ENCODE assay signal across 8 mouse cellular contexts in the genomic region with DNA sequence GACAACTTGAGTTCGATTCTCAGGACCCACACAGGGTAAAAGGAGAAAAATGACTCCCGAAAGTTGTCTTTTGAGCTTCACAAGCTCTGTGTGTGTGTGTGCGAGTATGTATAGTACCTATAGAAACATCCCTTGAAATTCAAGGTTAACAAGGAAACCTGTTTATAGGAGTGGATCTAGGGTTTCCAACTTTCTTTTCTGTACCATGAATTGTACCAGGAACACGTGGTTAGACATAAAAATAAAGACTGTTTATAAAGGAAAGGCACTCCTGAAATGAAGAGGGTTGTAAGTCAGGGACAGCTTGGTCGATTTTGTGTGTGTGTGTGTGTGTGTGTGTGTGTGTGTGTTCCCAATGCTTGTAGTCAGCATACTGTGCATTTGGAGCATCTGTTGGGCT. TPM values are rescaled to one million over a fixed set of nuclear protein-coding genes. Genes with fewer than 3 reads are reported as not detected.
DNase-seq lines count a peak whose midpoint lies in the region; ATAC-seq and TF ChIP-seq lines count a peak whose summit lies in the region.

No protein-coding gene starts in this region.

- H3K27ac ChIP-seq in spleen, adult 2 months (ENCODE audit: insufficient read depth, low read length): peak overlapping the region; percentile 25
- 0 out of 2 replicates have a peak overlapping the region, but pooled peaks have one; percentile 18 for H3K27ac ChIP-seq in liver, embryonic 12.5 days

- WGBS in spleen, adult 2 months: 16% methylated on average over 5 of the region's 5 CpGs
- 13% methylated on average over 5 of the region's 5 CpGs for WGBS in liver, embryonic 12.5 days (ENCODE audit: insufficient replicate concordance)

- H3K4me1 ChIP-seq in erythroblast, embryonic 14.5 days (ENCODE audit: control insufficient read depth): peaks cover 32% of the 10 kb centered on the region
- H3K4me1 ChIP-seq in spleen, adult 2 months (ENCODE audit: control insufficient read depth, insufficient read depth, insufficient read length): peaks cover 8% of the 10 kb centered on the region; the same call in 1 of the 2 replicates
- H3K4me1 ChIP-seq in liver, embryonic 12.5 days: peaks cover 23% of the 10 kb centered on the region

- H3K36me3 ChIP-seq in erythroblast, embryonic 14.5 days (ENCODE audit: control insufficient read depth): peaks cover 28% of the 10 kb centered on the region
- 0 out of 2 replicates have a peak, but pooled peaks cover 2% of the 10 kb centered on the region for H3K36me3 ChIP-seq in spleen, adult 2 months (ENCODE audit: control insufficient read depth, insufficient read depth, low read length)
- H3K36me3 ChIP-seq in liver, embryonic 12.5 days: peaks cover 26% of the 10 kb centered on the region

- no peak for DNase-seq in spleen, adult 2 months (ENCODE audit: low read depth in 1 of 2, low spot score in 2 of 2)
- no peak for DNase-seq in spleen, postnatal 10 days (ENCODE audit: low spot score in 2 of 2)
- DNase-seq in adrenal gland, postnatal 10 days: no peak
- DNase-seq in layer of hippocampus, postnatal 36 days: no peak
- DNase-seq in spleen, postnatal 36 days (ENCODE audit: low spot score in 2 of 2): no peak

- no peak for TF ChIP-seq CTCF in spleen, adult 2 months (IDR thresholded peaks at IDR 0.05; ENCODE audit: extremely low read depth, insufficient read depth, insufficient read length, insufficient replicate concordance)

- no peak for ATAC-seq in erythroblast, adult 5-6 weeks (replicated peaks; ENCODE audit: low FRiP score, poor library complexity, severe bottlenecking)
- no peak for ATAC-seq in liver, embryonic 12.5 days

- peak overlapping the region; percentile 66 for H3K4me3 ChIP-seq in erythroblast, embryonic 14.5 days (replicated peaks)
- peak overlapping the region; percentile 54 for H3K4me3 ChIP-seq in spleen, adult 2 months (ENCODE audit: extremely low read depth, insufficient read depth, insufficient read length)
- peak overlapping the region; percentile 85 for H3K4me3 ChIP-seq in liver, embryonic 12.5 days

- H3K27me3 ChIP-seq in erythroblast, embryonic 14.5 days (ENCODE audit: control insufficient read depth): peaks cover 30% of the 10 kb centered on the region
- H3K27me3 ChIP-seq in spleen, adult 2 months (ENCODE audit: control insufficient read depth, insufficient read depth, low read length): no peaks in the 10 kb centered on the region
- H3K27me3 ChIP-seq in liver, embryonic 12.5 days (replicated peaks): peaks cover 42% of the 10 kb centered on the region

- peak overlapping the region; percentile 82 for H3K9ac ChIP-seq in liver, embryonic 12.5 days

- H3K4me2 ChIP-seq in liver, embryonic 12.5 days: peak overlapping the region; percentile 87

- TF ChIP-seq POLR2A in spleen, adult 2 months (IDR thresholded peaks at IDR 0.05; ENCODE audit: low read depth, low read length): no peak

- H3K9me3 ChIP-seq in erythroblast, embryonic 14.5 days (ENCODE audit: control insufficient read depth, low read length): no peaks in the 10 kb centered on the region
- no peaks in the 10 kb centered on the region for H3K9me3 ChIP-seq in liver, embryonic 12.5 days (replicated peaks)

RNA-seq across cellular contexts. Expression of gene Mthfsd, which starts 0.5 kb away (rescaled TPM):
- polyA plus RNA-seq in erythroblast, embryonic 14.5 days (2012): 3.7 and 4.7 TPM in 2 replicates
- total RNA-seq in erythroblast, adult 5-6 weeks (2015; ENCODE audit: low replicate concordance): 1.5 and 3.5 TPM in 2 replicates
- 2.2 and 21.7 TPM in 2 replicates for total RNA-seq in erythroblast, adult 5-6 weeks (2017; ENCODE audit: low replicate concordance)
- 33.6 and 39.9 TPM in 2 replicates for polyA plus RNA-seq in spleen, adult 2 months (2012; rRNA removed)
- polyA plus RNA-seq in liver, embryonic 12.5 days (2016; fragmentation: Nextera tagmentation; extraction: Ambion mirVana): 30.5 and 32.4 TPM in 2 replicates
- 10 to 100 TPM; 30.4 to 32.2 TPM for total RNA-seq in adrenal gland, postnatal 10 days (2021)
- total RNA-seq in layer of hippocampus, postnatal 36 days (2021): 10 to 100 TPM; 31.8 to 36.9 TPM

RNA-seq across cellular contexts. Expression of gene Foxc2, which starts 7.3 kb away (rescaled TPM):
- not detected in 2 replicates for polyA plus RNA-seq in erythroblast, embryonic 14.5 days (2012)
- not detected in 2 replicates for total RNA-seq in erythroblast, adult 5-6 weeks (2015; ENCODE audit: low replicate concordance)
- total RNA-seq in erythroblast, adult 5-6 weeks (2017; ENCODE audit: low replicate concordance): not detected in 2 replicates
- 0.12 and 0.22 TPM in 2 replicates for polyA plus RNA-seq in spleen, adult 2 months (2012; rRNA removed)
- polyA plus RNA-seq in liver, embryonic 12.5 days (2016; fragmentation: Nextera tagmentation; extraction: Ambion mirVana): 0.94 and 1.2 TPM in 2 replicates
- 1 to 10 TPM; 4.1 to 6.1 TPM for total RNA-seq in adrenal gland, postnatal 10 days (2021)
- 1 to 10 TPM in 1 of 2 experiments, under 1 TPM in 1; 0.20 to 1.1 TPM for total RNA-seq in layer of hippocampus, postnatal 36 days (2021)

RNA-seq across cellular contexts. Expression of gene Foxl1, which starts 19.1 kb away (rescaled TPM):
- not detected in 2 replicates for polyA plus RNA-seq in erythroblast, embryonic 14.5 days (2012)
- total RNA-seq in erythroblast, adult 5-6 weeks (2015; ENCODE audit: low replicate concordance): not detected in 2 replicates
- not detected in 2 replicates for total RNA-seq in erythroblast, adult 5-6 weeks (2017; ENCODE audit: low replicate concordance)
- polyA plus RNA-seq in spleen, adult 2 months (2012; rRNA removed): not detected in 2 replicates
- 0.35 and 0.41 TPM in 2 replicates for polyA plus RNA-seq in liver, embryonic 12.5 days (2016; fragmentation: Nextera tagmentation; extraction: Ambion mirVana)
- total RNA-seq in adrenal gland, postnatal 10 days (2021): under 1 TPM; 0.24 to 0.42 TPM
- not detected for total RNA-seq in layer of hippocampus, postnatal 36 days (2021)

RNA-seq across cellular contexts. Expression of gene Foxf1, which starts 24.5 kb away (rescaled TPM):
- polyA plus RNA-seq in erythroblast, embryonic 14.5 days (2012): not detected in 2 replicates
- not detected in 2 replicates for total RNA-seq in erythroblast, adult 5-6 weeks (2015; ENCODE audit: low replicate concordance)
- not detected in 2 replicates for total RNA-seq in erythroblast, adult 5-6 weeks (2017; ENCODE audit: low replicate concordance)
- polyA plus RNA-seq in spleen, adult 2 months (2012; rRNA removed): 1.8 and 3.7 TPM in 2 replicates
- polyA plus RNA-seq in liver, embryonic 12.5 days (2016; fragmentation: Nextera tagmentation; extraction: Ambion mirVana): 14.9 and 16.9 TPM in 2 replicates
- total RNA-seq in adrenal gland, postnatal 10 days (2021): 1 to 10 TPM; 1.4 to 1.7 TPM
- under 1 TPM; 0.50 to 0.66 TPM for total RNA-seq in layer of hippocampus, postnatal 36 days (2021)
